15 mouse cellular contexts compared by ENCODE assay signal in genomic region chr3:122810090-122810863, GRCm38 (mm10).
DNase-seq lines count a peak whose midpoint lies in the region; ATAC-seq lines count a peak whose summit lies in the region.
"Had no signal": no experiment of that assay in that cellular context is flagged by ENCODE, and none has a peak within 500 bp of the region (broad histone marks: within the 10 kb centered on the region; RNA-seq: fewer than 3 reads in every experiment).

No protein-coding gene starts in this region.

- DNase-seq in 3134 (ENCODE audit: extremely low read depth, insufficient read length, low spot score) (peak; percentile 7), A20 (ENCODE audit: low read depth, low spot score) (peak; percentile 6), NIH3T3 (ENCODE audit: low read depth) (peak; percentile 20)
- no peak for DNase-seq in adrenal gland, postnatal 14 days
- no peak for DNase-seq in left cerebral cortex, adult 11 months (ENCODE audit: low spot score)
- DNase-seq in adrenal gland, postnatal 36 days: no peak
- no peak for DNase-seq in ovary, postnatal 10 days (ENCODE audit: low spot score)
- DNase-seq: adrenal gland, postnatal 10 days; cerebellum, adult 18-20 months; cerebellum, adult 9-11 months; embryo, embryonic 11 days; gastrocnemius, postnatal 10 days had no signal

- peak; percentile 96 for ATAC-seq in megakaryocyte, adult 5-6 weeks (ENCODE audit: poor library complexity, severe bottlenecking)
- ATAC-seq: forebrain, embryonic 15.5 days; intestine, embryonic 16.5 days had no signal

Comparison
In these comparisons a context has a peak if more than half of its experiments do, and no peak if none do; other contexts are left out.
1. DNase-seq: peak in 3134 (single experiment), A20 (single experiment) and NIH3T3 (single experiment); none in adrenal gland, postnatal 14 days (single experiment), left cerebral cortex, adult 11 months (single experiment), adrenal gland, postnatal 36 days (0 of 2) and ovary, postnatal 10 days (single experiment).